Mouse (Mus musculus) yolk sac, embryonic 10.5 days (tissue): ENCODE data around the gene Spice1.

Experiments
- DNase-seq: peaks from one replicate; pipeline ENCODE4 v3.0.0-alpha.2; 2017; ENCODE audit warnings: low spot score

The Spice1 gene

DNA sequence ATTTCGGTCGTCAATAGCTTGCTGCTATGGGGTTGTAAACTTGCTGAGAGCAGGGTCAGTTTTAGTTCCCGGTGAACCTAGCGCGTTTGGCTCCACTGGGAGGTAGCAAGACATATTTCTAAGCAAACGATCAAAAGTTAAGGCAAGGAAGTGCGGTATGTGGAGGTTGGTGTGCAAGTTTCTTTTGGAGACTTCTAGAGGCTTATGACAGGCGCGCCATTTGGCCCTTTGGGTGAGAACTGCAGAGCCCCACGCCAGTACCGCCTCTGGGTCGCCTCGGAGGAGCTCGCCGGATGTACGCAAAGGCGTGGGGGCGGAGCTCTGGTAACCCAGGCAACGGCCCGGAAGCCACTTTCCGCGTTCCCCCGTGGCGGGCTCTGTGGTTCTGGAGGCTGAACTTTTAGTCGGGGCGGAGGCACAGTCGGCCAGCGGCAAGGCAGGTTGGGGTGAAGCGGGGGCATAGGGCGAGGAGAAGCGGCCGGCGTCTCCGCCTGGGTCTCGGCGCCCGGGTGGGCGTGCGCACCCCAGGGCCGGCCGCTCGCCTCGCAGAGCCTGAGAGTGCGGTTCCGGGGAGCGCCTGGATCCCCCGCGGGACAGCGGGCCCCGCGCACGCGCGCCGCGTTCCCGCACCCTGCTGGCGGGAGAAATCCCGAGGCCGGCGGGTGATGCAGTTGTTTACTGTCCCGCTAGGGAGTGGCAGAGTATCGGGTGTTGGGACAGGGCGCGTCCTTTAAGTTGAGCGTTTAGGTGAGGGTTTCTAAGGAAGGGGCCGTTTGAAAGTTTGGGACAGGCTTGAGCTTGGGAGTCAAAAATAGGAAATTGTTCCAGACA lies at the start of gene Spice1:
TSS of gene Spice1 (plus strand) at position 51 of the 831 bp plus-strand sequence.
- DNase-seq: peak; percentile 92

GRCm38 (mm10) chr16:44299438-44300093 lies 47.4 kb upstream of the Spice1 start:
- DNase-seq: peak; percentile 26

DNA sequence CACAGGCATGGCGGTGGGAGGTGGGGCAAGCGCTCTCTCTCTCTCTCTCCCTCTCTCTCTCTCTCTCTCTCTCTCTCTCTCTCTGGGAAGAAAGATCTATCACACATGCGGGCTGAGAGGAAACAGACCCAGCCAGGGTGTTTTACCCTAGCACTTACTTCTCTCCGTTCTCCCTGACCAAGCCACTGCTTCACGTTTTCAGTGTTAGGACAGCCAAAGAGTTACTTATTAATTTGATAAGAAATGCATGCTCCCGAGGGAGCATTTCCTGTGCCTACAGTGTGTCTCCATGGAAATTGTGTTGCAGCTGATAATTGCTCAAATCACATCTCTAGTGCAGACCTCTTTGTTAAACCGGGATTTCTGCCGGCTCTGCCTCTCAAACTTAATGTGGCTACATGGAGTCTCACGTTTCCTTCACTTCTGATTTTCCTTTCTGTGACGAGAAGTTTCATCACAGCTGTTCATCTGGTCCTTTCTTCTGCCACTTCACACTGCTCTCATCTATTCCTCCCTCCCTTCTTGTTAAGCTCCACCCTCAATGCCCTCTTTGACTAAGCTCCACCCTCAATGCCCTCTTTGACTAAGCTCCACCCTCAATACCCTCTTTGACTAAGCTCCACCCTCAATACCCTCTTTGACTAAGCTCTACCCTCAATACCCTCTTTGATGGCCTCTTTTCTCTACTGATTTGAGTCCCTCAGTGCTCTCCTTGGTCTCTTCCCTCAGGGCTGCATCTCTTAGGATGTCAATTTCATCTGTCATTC lies 44.6 kb upstream of the Spice1 start:
- peak; percentile 25 for DNase-seq

DNA sequence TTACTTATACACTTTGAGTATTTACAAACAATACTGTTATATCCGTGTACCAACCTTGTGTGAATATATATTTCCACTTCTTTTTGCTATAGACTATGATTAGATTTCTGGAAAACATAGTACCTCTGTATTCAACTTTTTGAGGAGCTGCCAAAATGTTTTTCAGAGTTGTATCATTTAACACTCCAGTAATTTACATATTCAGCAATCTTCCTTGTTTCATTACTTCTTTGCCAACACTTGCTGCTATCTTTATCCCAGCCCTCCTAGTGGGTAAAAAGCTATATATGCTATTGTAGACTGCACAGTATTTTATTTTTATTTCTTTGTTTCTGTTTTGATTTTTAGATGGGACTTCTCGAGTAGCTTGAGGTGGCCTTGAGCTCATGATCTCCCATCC lies 43.1 kb upstream of the Spice1 start:
- no peak for DNase-seq

DNA sequence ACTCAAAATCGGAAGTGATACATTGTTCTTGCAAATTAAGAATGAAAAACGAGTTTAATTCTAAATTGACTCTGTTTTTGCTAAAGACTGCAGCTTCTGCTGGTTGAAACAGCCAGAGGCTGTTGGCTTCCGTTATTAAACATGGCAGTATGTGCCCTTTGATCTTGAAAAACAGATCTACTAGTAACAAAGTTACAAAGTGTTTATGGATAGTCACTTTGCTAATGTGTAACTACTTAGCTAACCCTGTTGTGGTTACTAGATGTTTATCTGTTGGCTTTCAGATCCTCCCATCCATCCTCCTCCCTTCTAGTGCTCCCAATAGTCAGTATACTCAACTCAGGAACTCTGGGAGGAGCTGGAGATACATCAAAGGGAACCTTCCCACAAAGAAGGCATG lies 41.3 kb upstream of the Spice1 start:
- no peak for DNase-seq

- no peak for DNase-seq
These were observed 33.5 kb upstream of the Spice1 start for GRCm38 (mm10) chr16:44313422-44313821.

GRCm38 (mm10) chr16:44316350-44316749 lies 30.6 kb upstream of the Spice1 start:
- DNase-seq: no peak

DNA sequence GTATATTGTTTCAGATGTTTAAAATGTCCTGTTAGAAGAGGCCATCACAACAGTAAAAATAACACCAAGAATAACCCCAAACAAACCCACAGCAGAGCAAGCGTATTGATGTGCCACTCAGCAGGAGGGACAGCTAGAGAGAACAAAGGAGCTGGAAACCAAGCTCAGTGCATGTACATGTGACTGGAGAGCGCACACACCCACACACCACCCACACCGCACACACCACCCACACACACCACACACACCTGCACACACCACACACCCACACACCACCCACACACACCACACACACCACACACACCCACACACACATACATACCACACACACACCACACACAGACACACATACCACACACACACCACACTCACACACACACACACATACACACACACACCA lies 26.7 kb upstream of the Spice1 start:
- DNase-seq: no peak

GRCm38 (mm10) chr16:44328644-44329043 lies 18.3 kb upstream of the Spice1 start:
- no peak for DNase-seq

DNA sequence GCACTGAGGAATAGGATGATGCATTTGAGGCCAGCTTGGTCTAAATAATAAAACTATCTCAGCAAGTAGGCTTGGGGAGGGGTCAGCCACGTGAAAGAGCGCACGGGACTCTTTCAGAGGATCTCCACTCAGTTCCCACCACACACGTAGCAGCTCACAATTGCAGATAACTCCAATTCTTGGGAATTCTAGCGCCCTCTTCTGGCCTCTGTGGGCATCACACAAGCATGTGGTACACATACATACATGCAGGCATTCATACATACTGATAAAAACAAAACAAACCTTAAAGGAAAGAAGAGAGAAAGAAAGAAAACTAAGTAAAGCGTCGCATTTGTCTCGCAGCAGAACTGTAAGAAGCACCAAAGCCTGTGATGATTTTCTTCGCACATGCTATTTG lies 16.3 kb upstream of the Spice1 start:
- no peak for DNase-seq

DNA sequence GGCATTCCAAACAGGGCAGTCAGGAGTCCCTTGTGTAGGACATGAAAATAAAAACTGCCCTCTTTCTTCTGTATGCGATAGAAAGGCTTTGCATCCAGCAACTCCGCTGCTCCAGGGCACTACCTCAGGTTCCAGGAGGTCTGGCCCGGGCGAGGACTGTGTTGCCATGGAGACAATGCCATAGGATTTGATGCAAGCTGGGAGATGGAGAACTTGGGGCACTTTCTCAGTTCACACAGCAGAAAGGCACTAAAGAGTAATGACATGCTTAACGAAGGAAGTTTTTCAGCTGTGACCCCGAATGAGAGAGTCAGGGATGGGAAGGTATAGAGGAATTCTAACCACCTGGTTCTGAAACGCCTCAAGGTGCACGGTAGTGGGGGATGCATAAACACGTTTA lies 15.8 kb upstream of the Spice1 start:
- no peak for DNase-seq

- DNase-seq: no peak
These were observed 15.3 kb upstream of the Spice1 start for GRCm38 (mm10) chr16:44331671-44331994.

DNA sequence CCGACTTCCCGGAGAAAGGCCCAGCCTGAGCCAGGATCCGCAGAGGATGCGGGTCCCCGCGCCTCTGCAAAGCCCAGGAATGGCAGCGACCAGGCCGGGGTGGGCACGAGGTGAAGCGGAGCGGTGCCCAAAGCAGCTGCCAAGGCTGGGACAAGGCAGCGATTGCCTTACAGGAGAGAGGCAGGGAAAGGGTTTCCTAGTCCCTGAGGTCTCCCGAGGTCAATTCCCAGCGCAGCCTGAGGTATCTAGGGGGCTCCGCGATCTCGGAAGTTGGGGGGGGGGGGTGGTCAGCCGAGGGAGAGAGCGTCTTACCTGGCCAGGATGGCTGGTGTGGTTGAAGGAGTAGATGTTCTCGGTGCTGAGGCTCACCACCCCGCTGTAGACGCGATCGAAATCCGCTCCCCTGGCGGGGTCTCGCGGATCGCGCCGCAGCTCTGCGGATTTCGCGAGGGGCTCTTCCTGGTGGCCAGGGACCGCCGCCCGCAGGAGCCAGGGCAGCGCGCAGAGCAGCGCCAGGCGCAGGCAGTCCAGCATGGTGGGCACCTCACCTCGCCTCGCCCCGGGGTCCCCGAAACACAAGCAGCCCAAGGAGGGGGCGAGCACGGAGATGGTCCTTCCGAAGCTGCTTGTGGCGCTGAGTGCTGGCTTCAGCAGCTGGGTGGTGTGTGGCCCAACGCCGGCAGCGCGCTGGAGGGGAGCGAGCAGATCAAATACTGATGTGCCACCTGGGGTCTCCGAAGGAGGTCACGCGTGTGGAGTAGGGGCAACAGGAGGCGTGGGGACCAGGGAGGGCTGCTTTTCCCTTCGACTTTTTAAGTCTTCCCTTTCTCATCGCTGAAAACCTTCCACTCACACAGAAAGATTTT lies 14.7 kb upstream of the Spice1 start:
- DNase-seq: no peak

DNA sequence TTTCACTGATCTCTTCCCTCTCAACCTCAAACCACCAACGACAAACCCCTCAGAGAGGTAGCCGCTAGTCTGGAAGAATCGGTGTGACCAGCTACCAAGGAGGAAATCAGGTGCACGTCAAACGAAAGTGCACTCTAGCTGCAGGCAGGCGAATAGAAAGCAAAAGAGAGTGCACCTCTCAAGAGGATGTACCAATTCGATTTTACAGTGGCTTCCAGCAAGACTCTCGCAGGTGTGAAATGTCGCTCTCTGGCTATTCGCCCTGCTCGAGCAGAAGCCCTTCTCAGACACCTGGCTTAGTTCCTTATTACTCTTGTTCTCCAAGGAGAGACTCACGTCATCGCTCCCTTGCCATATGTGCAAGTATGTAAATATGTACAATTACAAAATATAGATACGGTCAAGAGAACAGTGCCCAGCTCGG lies 14.0 kb upstream of the Spice1 start, which contains the start of gene Sidt1:
TSS of gene Sidt1 (minus strand) at position 336 of the 424 bp plus-strand sequence.
- no peak for DNase-seq

DNA sequence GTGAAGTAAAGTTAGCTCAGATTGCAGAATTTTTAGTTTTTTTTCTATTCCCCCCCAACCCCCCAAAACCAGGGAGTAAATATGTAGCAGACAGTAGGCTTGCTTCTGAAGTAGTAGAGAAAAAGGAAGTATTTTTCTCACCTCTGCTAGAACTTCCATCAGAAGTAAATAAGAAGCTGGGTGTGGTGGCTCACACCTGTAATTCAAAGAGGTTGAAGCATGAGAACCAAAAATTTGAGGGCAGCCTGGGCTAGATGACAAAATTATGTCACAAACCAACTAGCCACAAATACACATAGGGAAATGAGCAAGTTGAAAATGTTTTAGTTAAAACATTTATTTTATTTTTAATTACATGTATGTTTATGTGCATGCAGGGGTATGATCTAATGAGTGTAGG lies 9.4 kb upstream of the Spice1 start:
- no peak for DNase-seq

- DNase-seq: no peak
These were observed 3.0 kb downstream of the Spice1 start for GRCm38 (mm10) chr16:44349801-44350397.

DNA sequence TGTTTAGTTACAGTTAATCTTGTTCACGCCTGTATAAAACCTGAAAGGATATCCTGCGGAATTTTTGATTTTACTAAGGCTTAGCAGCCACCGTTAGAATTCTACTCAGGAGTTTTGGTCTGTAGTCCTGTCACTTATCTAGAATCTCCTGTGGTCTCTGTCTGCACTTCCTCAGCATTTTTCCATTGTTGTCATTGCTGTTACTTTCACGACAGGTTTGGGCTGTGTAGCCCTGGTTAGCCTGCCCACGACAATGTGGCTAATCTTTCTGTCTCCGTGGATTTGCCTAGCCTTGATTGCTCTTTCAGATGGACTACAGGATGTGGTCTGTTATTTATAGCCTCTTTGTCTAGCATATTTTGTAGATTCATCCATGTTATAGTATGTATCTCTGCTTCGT lies 9.4 kb downstream of the Spice1 start:
- no peak for DNase-seq

DNA sequence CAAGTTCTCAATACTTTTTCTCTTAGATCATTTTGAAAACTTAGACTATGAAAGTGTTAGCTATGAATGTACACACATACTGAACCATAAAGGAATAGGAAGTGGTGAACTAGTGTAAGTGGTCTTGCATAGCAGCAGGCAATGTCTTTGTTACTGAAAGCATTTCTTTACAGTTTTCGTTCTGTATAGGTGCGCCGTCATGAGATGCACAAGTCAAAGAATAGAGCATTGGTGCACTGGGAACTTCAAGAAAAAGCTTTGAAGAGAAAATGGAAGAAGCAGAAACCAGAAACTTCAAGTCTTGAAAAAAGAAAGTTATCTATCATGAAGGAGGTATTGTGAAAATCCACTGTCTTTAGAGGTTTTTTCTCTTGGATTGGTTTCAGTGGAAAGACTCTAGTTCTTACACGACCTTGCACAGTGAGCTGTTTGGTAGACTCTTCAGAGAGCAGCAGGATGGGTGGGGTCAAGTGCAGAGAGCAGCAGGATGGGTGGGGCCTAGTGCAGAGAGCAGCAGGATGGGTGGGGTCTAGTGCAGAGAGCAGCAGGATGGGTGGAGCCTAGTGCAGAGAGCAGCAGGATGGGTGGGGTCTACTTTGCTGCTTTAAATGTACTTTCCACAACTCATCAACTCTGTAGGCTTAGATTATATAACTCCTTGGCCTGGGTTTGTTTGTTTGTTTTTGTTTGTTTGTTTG lies 10.8 kb downstream of the Spice1 start:
- peak; percentile 61 for DNase-seq

DNA sequence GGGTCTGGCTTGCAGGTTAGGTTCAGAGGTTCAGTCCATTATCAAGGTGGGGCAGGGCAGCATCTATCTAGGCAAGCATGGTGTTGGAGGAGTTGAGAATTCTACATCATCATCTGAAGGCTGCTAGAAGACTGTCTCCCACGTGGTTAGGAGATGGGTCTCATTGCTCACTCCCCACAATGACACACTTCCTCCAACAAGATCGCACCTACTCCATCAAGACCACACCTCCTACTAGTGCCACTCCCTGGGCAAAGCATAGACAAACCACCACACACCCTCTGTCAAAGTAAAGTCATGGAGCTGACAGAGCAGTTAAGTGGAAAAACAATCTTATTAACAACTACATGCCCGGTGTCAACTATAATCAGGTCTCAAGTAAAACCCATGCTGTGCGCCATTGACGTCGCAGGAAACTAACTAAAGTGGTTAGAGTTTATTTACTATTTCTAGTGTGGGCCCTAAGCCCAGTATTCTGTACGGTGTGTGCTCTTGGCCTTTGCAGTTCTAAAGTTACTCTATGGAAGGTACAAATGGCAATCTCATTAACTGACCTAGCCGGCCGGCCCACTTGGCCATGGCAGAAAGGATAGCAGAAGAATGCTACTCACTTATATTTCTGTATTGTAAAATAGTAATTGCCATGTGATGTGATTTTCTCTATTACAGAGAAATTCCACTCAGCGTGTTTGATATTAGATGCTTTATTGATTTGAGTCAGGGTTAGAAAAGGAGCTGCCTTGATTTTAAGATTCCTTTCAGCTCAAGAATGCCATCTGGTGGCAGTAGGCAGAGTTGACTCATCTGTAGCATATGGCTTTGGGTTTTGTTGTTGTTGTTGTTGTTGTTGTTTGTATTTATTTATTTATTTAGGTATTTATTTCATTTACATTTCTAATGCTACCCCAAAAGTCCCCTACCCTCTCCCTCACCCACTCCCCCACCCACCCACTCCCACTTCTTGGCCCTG lies 15.3 kb downstream of the Spice1 start:
- DNase-seq: no peak

DNA sequence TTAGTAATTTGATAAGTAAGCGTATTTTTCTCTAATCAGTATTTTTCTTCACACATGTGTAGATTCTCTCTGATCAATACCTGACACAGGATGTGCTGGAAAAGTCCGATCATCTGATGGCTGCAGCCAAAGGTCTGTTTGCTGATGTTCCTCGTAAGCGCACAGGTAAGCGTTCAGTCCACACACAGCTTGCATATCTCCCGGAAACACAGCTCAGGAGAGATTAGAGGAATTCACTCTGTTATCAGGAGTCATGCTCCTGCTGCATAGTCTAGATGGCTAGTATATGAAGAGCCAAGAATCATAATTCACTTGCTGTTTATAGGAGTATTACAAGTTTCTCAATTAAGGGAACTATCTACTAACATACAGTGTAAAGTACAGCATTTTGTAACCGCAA lies 18.6 kb downstream of the Spice1 start:
- no peak for DNase-seq
